Mouse (Mus musculus) stomach, postnatal 0 days (tissue): Measurements from ENCODE around the gene Fam114a1.

ENCODE experiments used
- CTCF ChIP-seq: IDR thresholded peaks from 2 replicates; pipeline ENCODE4 v1.5.1; 2016; ENCODE audit warnings: antibody characterized with exemption, low read depth, mild to moderate bottlenecking, moderate library complexity
- EP300 ChIP-seq: optimal IDR thresholded peaks from 2 replicates; pipeline ENCODE3; 2016; ENCODE audit warnings: antibody characterized with exemption

GRCm38 (mm10) chr5:65046442-65047284, 76.8 kb downstream of the Fam114a1 start:
- no peak for TF ChIP-seq CTCF
- TF ChIP-seq EP300, result no peak
